Mouse (Mus musculus): ENCODE measurements around the gene 1700125H20Rik.
"Not testable (repeated sequence)": the region's sequence is repeated elsewhere in the genome, so short reads cannot be mapped to it uniquely, and the experiment has no call there.

Gene 1700125H20Rik

DNA sequence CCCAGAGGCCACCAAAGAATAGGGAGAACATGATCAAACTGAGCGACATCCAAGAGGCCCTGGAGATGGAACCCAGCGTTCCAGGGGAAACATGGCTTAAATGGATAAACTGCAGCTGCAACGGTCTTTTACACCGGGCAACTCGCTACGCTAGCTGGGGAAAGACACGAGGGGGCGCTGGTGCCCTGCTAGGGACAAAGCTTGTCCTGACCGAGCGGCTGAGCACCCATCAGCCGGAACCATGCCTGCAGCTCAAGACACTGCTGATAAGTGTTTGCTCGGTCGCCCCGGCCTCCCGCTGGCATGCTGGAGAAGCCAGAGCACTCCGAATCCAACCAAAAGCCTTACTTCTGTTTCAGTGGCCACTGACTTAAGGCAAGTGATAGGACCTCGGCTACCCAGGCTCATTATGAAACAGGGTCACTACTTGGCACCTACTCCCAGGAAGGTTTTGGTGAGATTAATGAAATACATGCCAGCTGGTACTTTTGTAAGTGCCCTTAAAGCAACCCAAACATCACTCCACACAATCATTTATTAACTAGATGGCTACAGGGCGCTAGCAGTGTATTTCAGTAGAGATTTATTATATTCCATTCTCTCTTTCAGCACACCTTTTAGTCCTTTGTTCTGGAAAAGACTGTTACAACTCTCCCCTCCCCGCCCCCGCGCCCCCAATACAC lies at the start of gene 1700125H20Rik:
TSS of gene 1700125H20Rik (plus strand) at position 347 of the 683 bp plus-strand sequence.
- DNase-seq = peak; percentile 82

DNA sequence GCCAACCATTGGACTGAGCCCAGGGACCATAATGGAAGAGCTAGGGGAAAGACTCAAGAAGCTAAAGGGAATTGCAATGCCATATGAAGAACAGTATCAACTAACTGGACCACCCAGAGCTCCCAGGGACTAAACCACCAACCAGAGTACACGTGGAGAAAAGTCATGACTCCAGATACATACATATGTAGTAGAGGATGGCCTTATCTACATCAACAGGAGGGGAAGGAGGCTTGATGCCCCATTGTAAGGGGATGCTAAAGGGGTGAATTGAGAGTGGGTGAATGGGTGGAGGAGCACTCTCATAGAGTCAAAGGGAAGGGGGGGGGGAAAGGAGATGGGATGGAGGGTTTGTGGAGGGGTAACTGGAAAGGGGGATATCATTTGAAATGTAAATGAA lies 48.1 kb upstream of the 1700125H20Rik start:
- no peak for DNase-seq

DNA sequence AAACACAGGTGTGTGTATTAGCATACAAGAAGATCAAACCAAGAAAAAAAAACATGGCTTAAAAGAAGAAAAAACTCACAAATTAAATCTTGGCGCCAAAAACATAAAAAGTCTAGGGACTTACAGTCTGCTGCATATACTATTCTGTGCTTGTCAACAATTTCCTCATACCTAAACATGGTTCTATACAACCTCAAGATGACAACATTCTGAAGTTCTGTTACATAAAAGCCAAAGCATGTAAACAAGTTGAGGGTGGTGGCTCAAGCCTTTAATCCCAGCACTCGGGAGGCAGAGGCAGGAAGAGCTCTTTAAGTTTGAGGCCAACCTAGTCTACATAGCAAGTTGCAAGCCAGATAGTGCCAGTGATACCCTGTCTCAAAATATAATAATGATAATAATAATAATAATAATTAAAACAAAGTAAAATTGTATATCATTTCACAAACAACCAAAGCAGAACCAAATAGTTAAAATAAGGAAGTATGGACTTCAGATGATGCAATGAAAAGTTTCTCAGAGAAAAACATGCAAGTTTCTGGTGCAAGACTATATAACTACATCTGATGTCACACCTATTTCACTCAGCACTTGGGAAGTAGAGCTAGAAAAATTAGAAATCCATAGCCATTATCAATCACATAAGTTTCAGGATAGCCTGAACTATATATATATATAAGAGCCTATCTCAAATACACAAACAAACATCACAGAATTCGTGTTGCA lies 46.8 kb upstream of the 1700125H20Rik start:
- no peak for DNase-seq

DNA sequence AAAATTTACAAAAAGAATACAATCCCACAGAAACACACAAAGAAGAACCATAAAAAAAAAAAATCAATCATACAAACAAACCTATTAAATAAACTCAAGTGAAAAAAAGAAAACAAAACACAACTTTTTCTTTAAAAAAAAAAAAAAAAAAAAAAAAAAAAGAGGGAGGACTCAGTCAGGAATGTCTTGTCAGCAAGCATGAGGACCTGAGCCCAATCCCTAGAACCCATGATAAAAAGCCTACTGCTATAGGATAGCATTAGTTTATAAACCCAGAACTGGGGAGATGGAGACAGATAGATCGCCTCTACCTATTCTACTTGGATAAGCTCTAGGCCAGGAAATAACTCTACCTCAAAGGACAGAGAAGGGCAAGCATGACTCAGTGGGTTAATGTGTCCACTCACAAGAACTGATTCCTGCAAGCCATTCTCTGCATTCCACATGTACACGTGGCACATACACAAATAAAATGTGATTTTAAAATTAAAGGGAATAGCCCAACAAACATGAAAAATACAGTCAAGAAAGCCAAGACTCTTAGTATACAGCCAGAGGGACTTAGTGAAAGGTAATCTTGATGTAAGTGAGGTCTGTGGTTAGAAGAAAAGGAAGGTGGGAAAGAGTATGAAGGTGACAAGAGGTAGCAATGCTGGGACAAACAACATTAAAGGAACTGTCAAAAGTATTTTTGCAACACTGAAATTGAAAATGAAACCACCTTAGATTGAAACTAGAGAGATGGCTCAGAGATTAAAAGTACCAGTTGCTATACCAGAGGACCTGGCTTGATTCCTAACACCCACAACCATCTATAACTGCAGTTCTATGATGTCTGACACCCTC lies 43.7 kb upstream of the 1700125H20Rik start:
- no peak for DNase-seq

DNA sequence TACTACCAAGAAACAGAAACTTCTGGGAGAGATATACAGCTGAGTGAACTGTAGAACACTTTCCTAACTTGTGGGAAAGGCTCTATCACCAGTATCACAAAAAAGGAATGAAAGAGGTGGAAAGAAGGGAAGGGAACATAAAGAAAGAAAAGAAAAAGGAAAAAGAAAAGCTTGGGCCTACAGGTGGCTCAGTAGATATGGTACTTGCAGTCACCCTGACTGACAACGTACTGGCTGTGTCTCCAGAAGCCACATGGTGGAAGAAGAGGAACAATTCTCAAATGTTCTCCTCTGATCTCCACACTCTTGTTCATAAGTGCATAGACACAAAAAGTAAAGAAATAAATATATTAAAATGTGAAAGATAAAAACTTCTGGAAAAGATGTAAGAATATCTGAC lies 41.3 kb upstream of the 1700125H20Rik start:
- no peak for DNase-seq

DNA sequence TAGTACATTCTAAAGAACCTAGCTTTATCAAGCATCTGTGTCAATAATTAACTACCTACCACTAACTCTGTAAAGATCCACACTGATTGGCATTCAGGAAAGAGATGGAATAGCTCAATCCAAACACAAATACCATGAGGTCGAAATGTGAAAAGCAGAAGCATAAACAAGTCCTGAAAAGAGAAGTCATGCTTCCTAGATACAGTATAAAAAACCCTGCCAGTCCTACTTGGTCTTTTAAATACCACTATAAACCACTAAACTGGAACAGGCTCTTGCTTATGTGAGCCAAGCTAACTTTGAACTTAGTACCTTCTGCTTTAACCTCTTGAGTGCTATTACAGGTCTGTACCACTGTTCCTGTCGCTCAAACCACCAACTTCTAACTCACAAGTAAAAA lies 38.7 kb upstream of the 1700125H20Rik start:
- DNase-seq = no peak

DNA sequence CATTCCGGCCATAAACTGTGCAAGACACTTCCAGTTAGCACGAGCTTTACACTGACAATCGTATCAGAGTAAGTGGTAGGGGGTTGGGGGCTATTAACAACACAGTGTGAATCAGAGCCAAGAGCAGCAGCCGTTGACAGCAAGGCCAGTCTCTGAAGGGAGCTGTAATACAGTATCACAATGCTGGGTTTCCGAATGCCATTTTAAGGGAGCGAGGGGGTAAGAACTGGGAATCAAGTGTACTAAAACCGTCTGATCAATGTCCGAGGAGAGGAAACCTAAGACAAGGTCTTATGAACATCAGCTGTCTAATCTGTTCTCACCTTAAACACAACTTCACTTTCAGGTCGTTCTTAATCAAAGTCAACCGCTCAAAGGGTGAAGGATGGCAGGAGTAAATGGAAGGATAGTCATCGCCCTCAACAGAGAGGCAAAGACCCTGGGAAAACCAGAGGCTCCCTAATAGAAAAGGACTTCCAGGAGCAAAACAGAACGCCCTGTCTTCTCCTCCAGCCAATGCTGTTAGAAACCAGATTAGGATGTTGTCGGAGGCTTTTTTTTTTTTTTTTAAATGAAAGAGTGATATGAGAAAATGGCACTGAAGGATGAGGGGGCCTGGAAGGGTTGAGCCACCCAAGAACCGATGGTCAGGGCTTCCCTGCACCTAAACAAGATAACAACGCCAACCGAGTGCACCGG lies 31.3 kb upstream of the 1700125H20Rik start:
- DNase-seq = peak; percentile 12

DNA sequence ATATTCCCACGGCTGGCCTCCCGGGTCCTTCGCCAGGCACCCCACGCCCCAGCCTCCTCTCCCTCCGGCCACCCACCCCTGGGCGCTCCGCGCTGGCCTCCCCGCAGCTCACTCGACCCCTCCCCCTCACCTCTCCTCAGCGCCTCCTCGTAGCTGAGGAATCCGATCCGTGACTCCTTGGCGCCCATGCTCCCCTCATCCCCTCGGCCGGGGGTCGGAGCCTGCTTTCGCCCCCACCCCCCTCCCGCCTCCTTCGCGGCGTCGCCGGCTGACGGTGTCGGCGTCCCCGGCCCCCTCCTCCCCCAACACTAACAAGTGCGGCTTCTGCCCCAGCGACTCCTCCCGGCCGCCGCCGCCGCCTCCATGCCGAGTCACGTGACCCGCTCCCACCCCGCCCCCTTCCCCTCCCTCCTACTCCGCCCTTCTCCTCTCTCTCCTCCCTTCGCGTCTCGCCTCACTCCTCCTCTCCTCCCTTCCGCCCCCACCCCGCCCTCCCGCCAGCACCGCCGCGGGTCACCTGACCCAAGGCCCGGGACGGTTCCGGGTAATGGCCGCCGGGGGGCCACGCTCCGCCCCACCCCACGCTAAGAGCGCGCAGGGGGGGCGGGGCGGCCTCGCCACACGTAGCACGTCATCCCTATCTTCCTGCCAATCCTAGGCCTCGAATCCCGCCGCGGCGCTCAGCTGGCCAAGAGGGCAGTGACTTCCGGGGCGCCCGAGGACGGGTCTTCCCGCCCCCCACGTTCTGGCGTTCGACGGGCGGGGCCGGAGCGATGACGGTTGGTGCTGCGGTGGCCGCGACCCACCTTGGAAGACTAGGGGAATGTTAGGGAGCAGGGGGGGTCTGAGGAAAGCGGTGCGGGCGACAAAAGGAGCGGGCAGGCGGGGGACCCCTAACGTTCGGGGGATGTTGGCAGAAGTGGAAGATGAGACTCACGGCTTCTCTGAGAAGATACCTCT lies 30.3 kb upstream of the 1700125H20Rik start, which contains the start of gene Usp32:
TSS of gene Usp32 (minus strand) at position 581 of the 960 bp plus-strand sequence.
- DNase-seq = peak; percentile 97

DNA sequence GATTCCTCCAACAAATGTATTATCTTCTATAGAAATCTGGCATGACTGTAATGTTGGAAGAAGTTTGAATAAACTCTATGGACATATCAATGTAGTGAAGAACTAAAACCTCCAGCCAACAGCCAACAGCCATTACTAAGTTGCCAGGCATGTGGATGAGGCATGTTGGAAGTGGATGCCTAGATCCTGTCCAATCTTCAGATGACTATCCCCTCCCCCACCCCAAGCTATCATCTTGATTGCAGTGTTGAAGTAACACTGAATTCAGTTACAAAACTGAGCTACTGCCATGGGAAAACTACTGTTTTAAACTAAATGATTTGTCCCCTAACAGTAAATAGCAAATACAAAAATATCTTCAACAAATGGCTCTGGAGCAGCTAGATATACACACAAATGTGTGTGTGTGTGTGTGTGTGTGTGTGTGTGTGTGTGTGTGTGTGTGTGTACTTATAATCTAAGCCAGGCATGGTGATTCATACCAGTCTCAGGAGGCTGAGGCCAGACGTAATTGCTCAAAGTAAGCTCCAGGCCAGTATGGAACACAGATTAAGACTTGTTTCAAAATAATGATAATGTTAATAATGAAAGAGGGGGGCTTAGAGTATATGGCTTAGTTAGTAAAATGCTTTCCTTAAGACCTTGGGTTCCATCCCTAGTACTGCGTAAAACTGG lies 17.8 kb upstream of the 1700125H20Rik start:
- no peak for DNase-seq

DNA sequence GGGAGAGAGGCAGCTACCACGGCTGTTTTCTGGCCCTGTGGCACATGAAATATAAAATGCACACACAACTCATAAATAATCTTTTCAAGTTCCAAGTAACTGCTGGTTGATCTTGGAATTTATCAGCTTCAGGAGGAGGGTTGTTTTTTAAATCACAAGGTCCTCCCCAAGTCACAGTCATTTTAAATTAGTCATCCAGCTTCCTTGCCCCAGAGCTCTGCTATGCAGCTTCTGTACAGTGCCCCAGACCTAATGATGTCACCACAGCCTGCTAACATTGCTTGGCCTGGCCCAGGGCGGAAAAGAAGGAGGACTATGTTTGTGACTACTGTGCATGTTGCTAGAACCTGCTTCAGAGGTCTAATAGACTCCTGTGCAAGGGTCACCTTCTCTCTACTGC lies 12.9 kb upstream of the 1700125H20Rik start:
- DNase-seq = no peak

DNA sequence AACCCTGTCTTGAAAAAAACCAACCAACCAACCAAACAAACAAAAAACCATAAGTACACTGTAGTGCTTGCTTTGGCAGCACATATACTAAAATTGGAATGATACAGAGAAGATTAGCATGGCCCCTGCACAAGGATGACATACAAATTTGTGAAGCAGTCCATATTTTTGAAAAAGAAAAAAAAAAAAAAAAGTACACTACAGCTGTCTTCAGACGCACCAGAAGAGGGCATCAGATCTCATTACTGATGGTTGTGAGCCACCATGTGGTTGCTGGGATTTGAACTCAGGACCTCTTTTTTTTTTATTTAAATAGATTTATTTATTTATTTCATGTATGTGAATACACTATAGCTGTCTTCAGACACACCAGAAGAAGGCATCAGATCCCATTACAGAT lies 7.2 kb upstream of the 1700125H20Rik start:
- DNase-seq = not testable (repeated sequence)

DNA sequence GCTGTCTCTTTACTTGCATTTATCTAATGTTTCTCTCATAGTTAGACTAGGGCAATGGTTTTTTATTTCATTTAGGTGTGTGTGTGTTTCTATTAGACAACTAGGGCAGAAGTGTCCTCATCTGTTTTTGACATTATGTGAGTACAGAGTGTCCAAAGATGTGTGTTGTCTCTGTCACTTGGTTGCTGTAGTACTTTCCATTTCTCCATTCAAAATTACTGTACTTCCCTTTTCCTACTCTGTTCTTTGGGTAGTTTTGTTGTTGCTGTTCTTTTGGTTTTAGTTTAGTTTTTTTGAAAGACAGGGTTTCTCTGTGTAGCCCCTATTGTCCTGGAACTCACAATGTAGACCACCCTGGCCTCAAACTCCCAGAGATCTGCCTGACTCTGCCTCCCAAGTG lies 5.8 kb upstream of the 1700125H20Rik start:
- DNase-seq = no peak

DNA sequence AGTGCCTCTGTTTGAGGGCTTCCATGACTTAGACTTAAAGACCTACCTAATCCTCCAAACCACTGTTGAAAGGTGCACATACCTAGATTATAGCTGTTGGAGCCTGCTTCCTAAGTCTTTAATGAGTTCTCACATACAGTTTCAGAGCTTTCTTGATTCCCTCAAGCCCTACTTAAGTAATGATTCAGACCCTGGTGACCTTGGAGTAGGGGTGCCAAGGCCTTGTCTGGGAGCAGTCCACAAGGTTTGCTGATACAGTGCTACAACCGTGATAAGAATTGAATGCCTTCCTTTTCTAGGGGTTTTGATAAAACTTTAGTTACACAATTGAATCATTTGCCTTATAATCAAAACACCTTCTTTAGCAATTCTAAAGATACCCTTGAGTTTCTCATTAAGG lies 2.7 kb upstream of the 1700125H20Rik start:
- no peak for DNase-seq

DNA sequence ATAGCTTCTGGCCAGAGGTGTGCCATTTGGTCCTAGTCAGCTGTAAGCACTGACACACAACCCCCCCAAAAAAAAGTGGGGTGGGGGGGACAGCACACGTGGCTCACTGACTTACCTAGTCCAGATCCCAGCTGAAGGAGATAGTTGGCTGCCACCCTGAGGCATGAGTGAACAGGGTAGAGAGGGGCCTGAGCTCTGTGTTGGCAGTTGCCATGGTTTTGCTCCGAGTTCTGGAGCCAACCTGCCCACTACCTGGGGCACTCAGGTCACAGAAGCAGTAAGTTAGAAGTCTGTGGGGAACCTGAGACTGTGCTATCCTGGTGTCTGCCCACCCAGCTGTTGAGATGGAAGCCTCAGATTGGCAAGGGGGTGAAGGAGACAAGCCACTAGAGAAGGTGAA lies 629 bp downstream of the 1700125H20Rik start:
- no peak for DNase-seq

DNA sequence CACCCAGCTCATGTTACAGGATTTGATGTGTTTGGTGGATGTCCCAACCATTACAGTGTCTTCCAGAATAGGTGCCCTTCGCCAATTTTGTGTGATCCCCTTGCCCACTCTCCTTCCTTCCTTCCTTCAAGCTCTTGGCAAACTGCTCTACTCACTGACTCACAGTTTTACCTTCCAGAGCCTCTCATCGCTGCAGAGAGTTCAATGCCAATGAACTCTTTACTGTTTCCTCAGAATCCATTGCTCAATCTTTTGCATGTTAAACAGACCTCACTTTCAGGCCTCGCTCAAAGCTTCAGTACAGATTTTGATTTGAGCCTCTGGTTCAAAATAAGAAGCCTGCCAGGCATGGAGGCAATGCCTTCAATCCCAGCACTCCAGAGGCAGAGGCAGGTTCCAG lies 5.7 kb downstream of the 1700125H20Rik start:
- no peak for DNase-seq

DNA sequence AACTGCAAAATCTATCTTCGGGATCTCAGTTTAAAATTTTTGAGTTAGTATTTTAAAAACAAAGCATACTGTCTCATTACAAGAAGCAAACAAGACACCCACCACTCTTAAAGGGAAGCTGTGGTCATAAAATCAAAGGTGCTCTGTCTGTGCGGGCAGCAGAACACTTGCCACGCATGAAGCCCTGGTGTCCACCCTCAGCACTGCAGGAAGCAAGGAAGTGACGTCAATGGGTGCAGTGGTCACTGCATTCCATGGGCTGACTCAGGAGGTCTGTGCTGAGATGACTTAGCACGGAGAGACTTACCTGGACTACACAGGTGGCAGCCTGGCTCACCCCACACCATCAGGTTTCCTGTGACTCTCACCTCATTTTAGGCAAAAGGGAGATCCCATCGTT lies 7.6 kb downstream of the 1700125H20Rik start:
- DNase-seq = no peak

DNA sequence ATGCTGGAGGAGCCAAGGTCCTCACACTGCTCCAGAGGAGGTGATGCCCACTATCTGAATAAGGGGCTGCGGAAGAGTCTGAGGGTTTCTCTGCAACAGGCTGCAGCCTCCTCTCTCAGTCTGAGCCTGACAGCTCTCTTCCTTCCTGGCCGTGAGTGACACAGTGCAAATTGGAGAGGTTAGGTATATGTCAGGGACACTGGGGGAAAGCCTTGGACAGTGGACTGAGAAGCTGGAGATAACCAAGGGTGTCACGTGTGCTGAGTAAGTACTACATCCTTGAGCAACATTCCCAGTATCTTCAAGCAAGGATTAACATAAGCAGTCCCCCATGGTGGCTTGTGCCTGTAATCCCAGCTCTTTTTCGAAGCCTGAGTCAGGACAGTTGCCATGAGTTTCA lies 8.2 kb downstream of the 1700125H20Rik start:
- no peak for DNase-seq

DNA sequence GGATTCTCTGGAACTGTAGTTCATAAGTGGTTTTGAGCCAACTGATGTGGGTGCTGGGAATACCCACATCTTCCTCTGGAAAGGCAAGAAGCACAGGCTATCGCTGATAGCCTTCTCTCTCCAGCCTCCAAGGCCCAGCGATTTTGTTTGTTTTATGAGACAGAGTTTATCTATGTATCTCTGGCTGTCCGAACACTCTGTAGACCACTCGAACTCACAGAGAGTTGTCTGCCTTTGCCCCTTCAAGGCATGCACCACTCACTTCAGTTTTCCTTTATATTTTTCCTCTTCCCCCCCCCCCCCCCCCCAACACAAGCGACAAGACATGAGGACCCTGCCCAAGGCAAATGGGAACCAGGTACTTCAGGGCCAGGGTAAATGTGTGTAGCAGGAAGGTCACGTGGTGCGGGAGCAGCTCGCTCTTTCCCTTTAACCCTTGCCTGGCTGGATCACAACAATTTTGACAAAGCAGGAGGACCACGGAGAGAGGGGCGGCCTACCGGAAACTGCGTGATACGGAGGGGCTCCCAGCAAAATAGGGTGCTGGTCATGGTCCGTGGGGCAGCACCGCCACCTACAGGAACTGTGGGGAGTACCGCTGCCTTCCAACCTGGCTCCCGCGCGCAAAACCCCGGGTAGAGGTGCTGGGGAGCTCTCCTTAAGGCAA lies 12.5 kb downstream of the 1700125H20Rik start:
- DNase-seq = peak; percentile 76

DNA sequence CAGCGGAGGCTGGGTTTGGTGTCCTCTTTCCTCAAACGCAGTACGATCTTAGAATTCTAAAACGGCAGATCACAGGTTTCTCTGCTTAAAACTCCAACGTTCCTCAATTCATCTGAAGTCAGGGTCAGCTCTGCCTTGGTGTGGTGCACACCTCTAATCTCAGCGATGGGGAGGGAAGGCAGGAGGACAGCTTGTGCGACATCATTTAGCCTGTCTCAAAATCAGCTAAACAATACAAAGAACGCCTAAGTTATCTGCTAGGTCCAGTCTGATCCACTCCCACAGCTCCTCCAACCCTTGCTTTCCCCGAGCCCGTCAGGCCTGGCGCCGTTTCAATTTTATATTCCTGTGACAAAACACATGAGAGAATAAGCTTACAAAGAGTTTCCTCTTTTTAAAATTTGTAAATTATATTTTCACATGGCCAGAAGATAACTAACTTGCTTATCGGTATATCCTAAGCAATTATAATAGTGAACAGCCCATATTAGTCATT lies 13.1 kb downstream of the 1700125H20Rik start:
- no peak for DNase-seq

DNA sequence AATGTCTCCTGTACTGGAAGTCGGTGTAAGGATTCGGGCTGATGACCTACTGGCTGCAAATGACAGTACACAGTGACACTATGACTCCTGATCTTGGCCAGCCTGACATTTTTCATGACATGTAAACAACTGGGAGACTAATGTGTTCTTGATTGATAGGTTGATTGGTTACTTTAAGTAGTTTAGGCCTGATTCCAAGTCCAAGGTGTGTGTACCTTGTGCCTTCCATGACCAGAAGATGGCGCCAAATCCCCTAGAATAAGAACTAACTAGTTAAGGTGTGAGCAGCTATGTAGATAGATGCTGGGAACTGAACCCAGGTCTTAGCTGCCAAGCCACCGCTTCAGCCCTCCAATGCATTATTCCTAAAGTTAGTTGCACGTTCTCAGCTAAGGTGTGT lies 13.9 kb downstream of the 1700125H20Rik start:
- no peak for DNase-seq
